Mouse (Mus musculus) cerebellum, adult 2 months (tissue): ENCODE results near the gene 1700029I15Rik. TPM values are rescaled to one million over a fixed set of nuclear protein-coding genes. Genes with fewer than 3 reads are reported as not detected.

Source experiments
- DNase-seq, 2 experiments: peaks; one replicate each; pipeline ENCODE4 v3.0.0; 2021
- H3K27ac ChIP-seq: fragments of 200-500 bp; 2 replicates; pipeline ENCODE4 v1.5.1; 2012; ENCODE audit warnings: low read length, control low read depth, inconsistent platforms; ENCODE audit not compliant: insufficient read depth
- H3K27me3 ChIP-seq: fragments of 200-500 bp; 2 replicates; pipeline ENCODE4 v1.6.1; 2012; ENCODE audit warnings: inconsistent platforms, mild to moderate bottlenecking, low read length, moderate library complexity; ENCODE audit not compliant: control insufficient read depth, insufficient read depth
- H3K4me1 ChIP-seq: fragments of 200-500 bp; 2 replicates; pipeline ENCODE4 v1.6.1; 2011; ENCODE audit warnings: low read length; ENCODE audit not compliant: control insufficient read depth, insufficient read depth
- H3K4me3 ChIP-seq: fragments of 200-500 bp; replicated peaks from 2 replicates; pipeline ENCODE3; 2011; ENCODE audit warnings: mild to moderate bottlenecking, low read depth, low read length, control low read depth; ENCODE audit not compliant: insufficient read depth
- CTCF ChIP-seq: fragments of 200-500 bp; IDR thresholded peaks from 2 replicates; pipeline ENCODE4 v1.5.1; 2011; ENCODE audit warnings: low read depth, mild to moderate bottlenecking, control low read depth, low read length, moderate library complexity, borderline replicate concordance; ENCODE audit not compliant: insufficient read depth
- POLR2A ChIP-seq: fragments of 200-500 bp; IDR thresholded peaks from 2 replicates; pipeline ENCODE4 v1.6.1; 2011; ENCODE audit warnings: low read length, control low read depth, borderline replicate concordance; ENCODE audit not compliant: insufficient read depth
- WGBS: fragments of 180-500 bp; shearing (Covaris S2); methylation state at CpG from one replicate; pipeline ENCODE4 v1.1.7; 2018; 5-methylcytosine and 5-hydroxymethylcytosine counted together
- polyA plus RNA-seq: library from polyadenylated mRNA; depleted of rRNA; stranded (reverse); fragments of >200 nt; gene quantifications from 2 replicates; pipeline ENCODE4 v1.2.3, GENCODE M21; 2012

1700029I15Rik gene
- polyA plus RNA-seq, 1 experiment: 6.9 TPM

DNA sequence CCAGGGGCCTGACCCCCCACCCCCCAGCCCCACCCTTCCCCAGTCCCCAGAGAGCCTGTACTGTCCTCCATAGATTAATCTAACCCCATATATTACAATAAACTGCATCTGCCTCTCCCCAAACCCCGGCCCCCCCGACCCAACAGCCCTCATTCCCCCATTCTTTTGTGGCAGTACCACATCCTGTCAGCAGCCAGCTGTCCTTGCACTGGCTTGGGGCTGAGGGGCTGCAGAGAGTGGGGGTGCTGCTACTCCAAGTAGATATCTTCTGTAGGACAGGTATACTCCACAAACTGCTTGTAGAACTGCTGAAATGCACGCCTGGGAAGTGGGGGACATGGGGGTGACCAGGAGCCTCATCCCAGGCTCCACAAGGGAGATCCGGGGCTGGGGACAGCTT, 1.8 kb downstream of the 1700029I15Rik start:
- WGBS: 72% methylated on average over 4 of the region's 4 CpGs
- Histone ChIP-seq H3K4me3 (no peak overlapping the region), H3K4me1 (peaks cover 72% of the 10 kb centered on the region), H3K27me3 (no peaks in the 10 kb centered on the region), H3K27ac (no peak overlapping the region)
- TF ChIP-seq CTCF (no peak), POLR2A (no peak)
- no peak for DNase-seq

DNA sequence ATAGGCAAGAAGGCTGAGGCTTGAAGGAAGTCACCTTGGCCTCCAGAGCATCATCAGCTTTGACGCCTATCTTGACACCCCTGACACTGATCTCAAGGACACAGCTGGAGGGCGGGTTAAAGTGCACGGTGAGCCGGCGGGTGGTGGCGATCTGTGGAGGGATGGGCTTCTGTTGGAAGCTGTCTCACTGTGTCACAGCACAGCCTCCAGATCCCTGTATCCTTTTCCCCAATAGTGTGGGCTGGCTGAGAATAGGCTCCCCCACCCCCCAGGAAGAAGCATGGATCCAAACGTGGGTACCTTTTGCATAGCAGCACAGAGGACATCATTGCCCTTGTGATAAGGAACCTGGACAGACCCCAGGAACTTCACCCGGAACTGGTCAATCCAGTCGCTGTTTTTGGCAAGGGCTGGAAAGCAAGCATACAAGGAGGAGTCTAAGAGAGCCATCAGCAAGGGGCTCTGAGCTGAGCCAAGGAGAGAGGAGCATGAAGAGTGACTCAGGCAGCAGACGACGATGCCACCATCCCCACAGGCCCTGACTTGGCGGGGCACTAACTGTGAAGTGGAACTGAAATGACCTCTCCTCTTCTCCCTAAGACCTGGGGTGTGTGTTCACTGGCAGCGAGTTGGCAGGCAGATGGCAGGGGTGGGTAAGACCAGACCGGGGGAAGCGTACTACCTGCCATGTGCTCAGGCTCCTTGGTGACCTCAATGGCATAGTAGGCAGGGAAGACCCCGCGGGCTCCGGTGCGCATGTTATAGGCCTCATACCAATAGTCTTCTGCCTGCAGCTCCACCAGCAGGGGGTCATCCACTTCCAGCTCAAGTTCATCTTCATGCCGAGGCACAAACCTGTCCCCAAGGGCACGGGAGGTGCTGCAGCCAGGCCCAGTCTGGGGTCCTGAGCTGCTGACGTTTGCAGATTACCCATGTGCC, 3.0 kb downstream of the 1700029I15Rik start:
- WGBS: 30% methylated on average over 22 of the region's 22 CpGs
- H3K27me3 ChIP-seq: no peaks in the 10 kb centered on the region
- TF ChIP-seq POLR2A (no peak), CTCF (no peak)
- H3K4me3 ChIP-seq: no peak overlapping the region
- peak overlapping the region; percentile 5 for H3K27ac ChIP-seq
- H3K4me1 ChIP-seq: peaks cover 71% of the 10 kb centered on the region
- DNase-seq: peak in 1 of 2 experiments; percentile 58

DNA sequence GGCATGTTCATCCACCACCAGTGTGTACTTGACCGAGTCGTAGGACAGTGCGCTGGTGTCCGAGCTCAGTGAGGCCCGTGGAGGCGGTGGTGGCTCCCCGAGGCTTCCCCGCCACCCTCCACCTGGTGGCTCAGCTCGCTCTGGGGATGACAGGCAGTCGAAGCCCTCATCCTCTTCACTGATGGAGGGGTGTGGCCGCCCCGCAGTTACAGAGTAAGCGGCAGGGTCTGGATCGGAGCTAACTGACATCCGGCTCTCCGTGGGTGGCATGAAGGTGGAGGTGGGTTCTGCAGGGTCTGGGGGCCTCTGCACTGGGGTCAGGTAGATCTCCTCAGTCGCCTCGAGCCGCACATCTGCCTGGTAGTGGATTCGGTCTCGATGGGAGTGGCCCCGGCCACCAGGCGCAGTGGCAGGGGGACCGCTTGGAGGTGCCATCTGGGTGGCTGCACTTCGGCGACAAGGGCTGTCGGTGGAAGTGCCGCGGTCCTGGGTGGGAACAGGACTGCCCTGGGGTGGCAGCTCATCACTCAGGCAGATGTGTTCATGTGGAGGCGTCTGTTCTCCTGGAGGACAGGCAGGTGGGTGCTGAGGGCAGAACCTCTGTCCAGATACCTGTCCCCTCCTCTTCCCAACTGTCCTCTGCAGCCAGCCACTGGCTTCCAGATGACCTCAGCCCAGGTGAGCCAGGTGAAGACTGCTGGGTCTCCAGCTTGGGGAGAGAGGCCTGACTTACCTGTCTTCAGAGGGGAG, 4.7 kb downstream of the 1700029I15Rik start:
- TF ChIP-seq CTCF (no peak), POLR2A (no peak)
- 82% methylated on average over 30 of the region's 30 CpGs for WGBS
- Histone ChIP-seq H3K4me3 (no peak overlapping the region), H3K27me3 (no peaks in the 10 kb centered on the region), H3K27ac (peak overlapping the region; percentile 81; the same call in 1 of the 2 replicates), H3K4me1 (peaks cover 69% of the 10 kb centered on the region)
- DNase-seq: no peak

DNA sequence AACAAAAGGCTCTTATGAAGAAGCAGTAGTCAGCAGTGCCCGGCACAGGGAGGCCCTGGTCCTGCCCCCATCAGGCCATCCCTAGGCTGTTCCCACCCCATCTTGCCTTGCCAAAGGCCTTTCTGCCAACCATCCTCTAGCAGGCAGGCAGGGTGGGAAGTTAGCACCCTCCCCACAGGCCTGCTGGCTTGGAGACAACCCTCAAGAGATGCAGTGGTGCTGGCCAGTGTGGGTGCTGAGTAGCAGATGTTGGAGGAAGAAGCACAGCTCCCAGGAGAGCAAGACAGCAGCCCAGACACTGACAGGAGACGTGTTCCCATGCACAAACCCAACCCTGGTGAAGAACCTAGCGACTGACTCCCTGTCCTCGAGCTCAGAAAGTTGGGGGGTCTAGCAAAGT, 5.3 kb downstream of the 1700029I15Rik start:
- 39% methylated on average over 4 of the region's 4 CpGs for WGBS
- Histone ChIP-seq H3K4me1 (peaks cover 68% of the 10 kb centered on the region), H3K4me3 (no peak overlapping the region), H3K27me3 (no peaks in the 10 kb centered on the region), H3K27ac (peak overlapping the region; percentile 81)
- peak in 1 of 2 experiments; percentile 57 for DNase-seq
- TF ChIP-seq POLR2A: no peak
- TF ChIP-seq CTCF: no peak

DNA sequence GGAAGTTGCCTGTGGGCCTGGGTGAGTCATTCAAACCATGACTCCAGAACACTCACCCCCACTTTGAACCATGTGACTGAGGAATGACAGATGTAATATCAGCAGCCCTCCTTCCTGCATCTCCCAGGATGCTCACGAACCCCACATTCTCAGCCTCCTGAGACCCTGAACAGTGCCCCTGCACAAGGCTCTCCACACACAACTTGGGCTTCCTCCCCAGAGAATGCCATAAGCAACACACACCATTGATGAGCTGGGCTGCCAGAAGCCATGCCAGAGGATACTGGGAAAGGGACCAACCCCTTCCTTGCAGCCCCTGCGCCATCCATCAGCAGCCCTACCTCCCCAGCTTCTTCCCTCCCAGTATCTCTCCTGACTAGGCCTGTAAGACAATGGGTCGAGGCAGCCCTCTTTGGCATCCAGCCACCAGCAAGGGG, 5.8 kb downstream of the 1700029I15Rik start:
- Histone ChIP-seq H3K4me1 (peaks cover 68% of the 10 kb centered on the region), H3K4me3 (peak overlapping the region; percentile 38), H3K27me3 (no peaks in the 10 kb centered on the region), H3K27ac (peak overlapping the region; percentile 81)
- no peak for TF ChIP-seq POLR2A
- no peak for TF ChIP-seq CTCF
- 13% methylated on average over 3 of the region's 3 CpGs for WGBS
- DNase-seq: peak in 1 of 2 experiments; percentile 39

DNA sequence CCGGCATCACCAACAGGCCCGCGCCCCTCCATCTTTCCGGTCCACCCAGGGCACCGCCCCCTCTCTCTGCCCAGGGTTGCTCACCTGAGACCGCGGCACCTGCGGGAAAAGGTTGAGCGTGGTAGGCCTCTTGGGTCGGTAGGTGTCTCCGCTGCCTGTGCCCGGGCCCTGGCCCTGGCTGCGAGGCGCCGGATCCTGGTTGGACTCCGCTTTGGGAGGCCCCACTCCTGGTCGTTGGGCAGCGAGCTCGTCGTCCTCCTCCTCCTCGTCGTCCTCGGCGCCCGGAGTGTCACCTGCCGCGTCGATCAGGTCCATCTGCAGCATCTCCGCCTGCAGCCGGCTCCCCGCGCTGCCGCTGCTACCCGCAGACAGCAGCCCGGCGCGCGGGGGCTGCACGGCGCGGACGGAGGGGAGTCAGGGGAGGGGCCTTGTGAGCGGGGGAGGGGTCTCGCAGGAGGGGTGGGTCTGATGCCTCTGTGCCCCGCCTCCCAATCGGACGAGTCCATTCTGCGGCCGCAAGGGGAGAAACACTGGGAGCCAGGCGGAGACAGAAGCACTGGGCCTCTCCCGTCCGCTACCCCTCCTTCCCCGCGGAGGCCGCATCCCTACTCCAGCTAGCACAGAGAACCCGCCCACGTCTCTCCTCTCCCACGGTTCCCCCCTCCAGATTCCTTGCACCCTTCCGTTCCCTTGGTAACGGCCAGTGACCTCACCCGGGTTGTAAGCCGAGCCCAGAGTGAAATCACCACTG, 6.7 kb downstream of the 1700029I15Rik start:
- Histone ChIP-seq H3K27ac (peak overlapping the region; percentile 81), H3K27me3 (no peaks in the 10 kb centered on the region), H3K4me1 (peaks cover 69% of the 10 kb centered on the region), H3K4me3 (peak overlapping the region; percentile 38)
- TF ChIP-seq POLR2A (no peak), CTCF (no peak)
- WGBS: 1% methylated on average over 60 of the region's 62 CpGs
- peak; percentile 86 to 91 for DNase-seq

DNA sequence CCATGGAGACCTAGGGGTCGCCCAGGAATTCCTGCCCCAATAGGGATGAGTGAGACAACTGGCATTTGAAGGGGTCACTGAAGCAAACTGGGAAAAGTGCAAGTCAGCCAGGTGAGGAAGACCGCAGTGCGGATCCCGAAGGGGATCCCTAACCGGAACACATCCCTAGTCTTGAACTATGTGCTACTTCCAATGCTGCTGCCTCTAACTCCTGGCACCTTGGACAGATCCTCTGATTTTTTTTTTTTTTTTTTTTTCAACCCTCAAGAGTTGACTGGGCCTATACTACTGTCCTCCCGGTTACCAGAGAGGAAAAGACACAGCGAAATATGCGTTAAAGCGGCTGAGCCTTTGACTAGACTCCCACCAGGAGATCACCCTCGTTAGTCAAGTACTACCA, 7.3 kb downstream of the 1700029I15Rik start:
- WGBS: 26% methylated on average over 10 of the region's 10 CpGs
- peak overlapping the region; percentile 22 for H3K27ac ChIP-seq
- TF ChIP-seq POLR2A (no peak), CTCF (no peak)
- no peak for DNase-seq
- no peaks in the 10 kb centered on the region for H3K27me3 ChIP-seq
- H3K4me3 ChIP-seq: peak overlapping the region; percentile 38
- peaks cover 69% of the 10 kb centered on the region for H3K4me1 ChIP-seq
